Mouse (Mus musculus): ENCODE results near the gene Hagh.

DNA sequence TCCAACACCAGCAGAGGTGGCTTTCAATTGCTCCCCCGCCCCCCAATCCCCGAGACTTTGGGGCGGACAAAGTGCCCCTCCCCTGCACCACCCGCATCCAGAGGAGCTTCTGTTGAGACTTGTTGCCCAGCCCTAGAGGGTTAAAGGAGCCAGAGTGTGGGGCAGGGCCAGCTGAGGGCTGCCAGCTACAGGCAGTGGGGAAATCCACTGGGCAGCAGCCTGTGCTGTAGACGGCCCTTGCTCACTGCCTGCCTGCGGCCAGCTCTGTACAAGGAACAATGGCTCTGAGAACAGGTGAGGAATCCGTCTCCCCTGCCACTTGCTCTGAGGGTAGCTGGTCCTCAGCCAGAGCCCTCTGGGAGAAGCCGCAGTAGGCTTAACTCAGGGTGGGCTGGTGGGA lies 38.6 kb downstream of the Hagh start:
- no peak for TF ChIP-seq CTCF (IDR thresholded peaks at IDR 0.05; ENCODE audit: low read depth, low read length)
- no peak for TF ChIP-seq GATA1 (IDR thresholded peaks at IDR 0.05; ENCODE audit: borderline replicate concordance, low read length)
- TF ChIP-seq GATA2 (IDR thresholded peaks at IDR 0.05; ENCODE audit: borderline replicate concordance, low read depth, low read length) = no peak
- TF ChIP-seq TAL1 (conservative IDR thresholded peaks at IDR 0.05; ENCODE audit: low read depth, low read length) = no peak

All from G1E (cell line).